Mouse (Mus musculus) heart, embryonic 10.5 days (tissue): ENCODE measurements around the gene Lcorl. TPM values are rescaled to one million over a fixed set of nuclear protein-coding genes. Genes with fewer than 3 reads are reported as not detected.
"Not testable (repeated sequence)": the region's sequence is repeated elsewhere in the genome, so short reads cannot be mapped to it uniquely, and the experiment has no call there.

Experiments used
- DNase-seq: peaks from one replicate; pipeline ENCODE4 v3.0.0-alpha.2; 2017; ENCODE audit warnings: low spot score
- H3K27ac ChIP-seq: fragments of 300-500 bp; sonication (generic); 2 replicates; pipeline ENCODE4 v1.5.1; 2016; ENCODE audit warnings: mild to moderate bottlenecking
- H3K27me3 ChIP-seq: fragments of 300-500 bp; sonication (generic); 2 replicates; pipeline ENCODE4 v1.6.1; 2016; ENCODE audit warnings: mild to moderate bottlenecking; ENCODE audit not compliant: poor library complexity, insufficient read depth, severe bottlenecking
- H3K36me3 ChIP-seq: fragments of 300-500 bp; sonication (generic); 2 replicates; pipeline ENCODE4 v1.6.1; 2016; ENCODE audit warnings: mild to moderate bottlenecking, moderate library complexity
- H3K4me1 ChIP-seq: fragments of 300-500 bp; sonication (generic); 2 replicates; pipeline ENCODE4 v1.6.1; 2016; ENCODE audit warnings: mild to moderate bottlenecking
- H3K4me3 ChIP-seq: fragments of 300-500 bp; sonication (generic); 2 replicates; pipeline ENCODE4 v1.5.1; 2016; ENCODE audit warnings: mild to moderate bottlenecking, moderate library complexity
- H3K9me3 ChIP-seq: fragments of 300-500 bp; sonication (generic); 2 replicates; pipeline ENCODE4 v1.6.1; 2016; ENCODE audit warnings: mild to moderate bottlenecking, moderate library complexity
- WGBS: fragments of 180-500 bp; shearing (Covaris S2); methylation state at CpG from one replicate; pipeline ENCODE4 v1.1.7; 2016; 5-methylcytosine and 5-hydroxymethylcytosine counted together
- polyA plus RNA-seq: library from polyadenylated mRNA; unstranded; fragments of >200 nt; fragmentation: Nextera tagmentation; extraction: Ambion mirVana; gene quantifications from 2 replicates; pipeline ENCODE4 v1.2.1, GENCODE M21; 2016

The Lcorl gene
- polyA plus RNA-seq, 1 experiment from 2014 or later, result 19.6 TPM

DNA sequence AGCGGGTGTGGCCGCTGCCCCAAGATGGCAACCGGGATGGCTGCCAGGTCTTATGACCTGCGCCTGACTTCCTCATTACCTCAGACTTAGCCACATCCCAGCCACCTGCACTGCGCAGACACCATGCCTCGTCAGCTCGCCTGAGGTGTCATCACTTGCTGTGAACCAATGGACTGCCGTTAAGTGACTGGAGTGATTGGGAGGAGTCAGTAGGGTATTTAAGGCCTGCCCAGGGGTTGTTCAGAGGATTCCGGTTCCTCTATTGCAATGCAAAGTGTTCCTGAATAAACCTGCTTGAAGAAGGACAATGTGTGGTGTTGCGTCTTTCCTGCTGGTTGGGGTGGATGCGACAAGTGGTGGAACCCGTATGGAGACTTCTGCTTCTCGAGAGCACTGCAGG, 199.0 kb downstream of the Lcorl start:
- H3K27me3 ChIP-seq, H3K36me3 ChIP-seq: not testable (repeated sequence)
- 83% methylated on average over 13 of the region's 13 CpGs for WGBS

DNA sequence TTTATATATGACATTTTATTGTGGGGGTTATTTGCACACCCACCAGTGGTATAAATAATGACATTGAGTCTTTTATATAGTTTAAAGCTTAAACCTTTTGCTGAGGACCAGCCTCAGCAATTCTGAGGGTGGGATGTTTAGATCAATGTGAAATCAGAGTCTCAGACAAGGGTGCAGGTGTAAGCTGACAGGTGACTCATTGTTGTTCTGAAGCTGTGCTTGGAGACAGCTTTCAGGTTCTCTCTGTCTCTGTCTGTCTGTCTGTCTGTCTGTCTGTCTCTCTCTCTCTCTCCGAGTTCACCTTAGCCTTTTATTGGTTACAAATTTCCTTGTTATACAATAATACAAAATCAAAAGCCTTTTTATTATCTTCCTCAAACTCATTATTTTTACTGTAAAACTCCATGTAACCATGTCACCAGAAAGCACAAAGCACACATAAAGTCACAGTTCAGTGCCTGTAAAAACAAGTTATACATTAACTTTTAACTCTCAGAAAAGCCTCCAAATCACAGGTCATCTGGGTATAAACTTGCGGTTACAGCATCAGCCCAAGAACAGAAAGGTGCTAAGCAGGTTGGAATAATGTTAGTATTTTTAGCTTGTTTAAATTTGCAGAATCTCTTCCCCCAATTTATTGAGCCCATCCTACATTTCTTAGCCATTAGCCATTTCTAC, 206.2 kb downstream of the Lcorl start:
- H3K4me3 ChIP-seq, result no peak overlapping the region
- no peak overlapping the region for H3K27ac ChIP-seq
- no peaks in the 10 kb centered on the region for H3K4me1 ChIP-seq
- 82% methylated on average over 2 of the region's 2 CpGs for WGBS
- no peaks in the 10 kb centered on the region for H3K27me3 ChIP-seq
- no peak for DNase-seq
- H3K9me3 ChIP-seq, result no peaks in the 10 kb centered on the region
- no peaks in the 10 kb centered on the region for H3K36me3 ChIP-seq

More for the DNA sequence above, 199.0 kb downstream of the Lcorl start:
- not testable (repeated sequence) for H3K9me3 ChIP-seq, H3K27ac ChIP-seq, H3K4me1 ChIP-seq, H3K4me3 ChIP-seq, DNase-seq

Other genes with a start within 250 kb of the Lcorl start
- gene Fam184b, start 218.0 kb downstream of the Lcorl start, polyA plus RNA-seq, result 0.22 and 0.39 TPM in 2 replicates
- 41.1 and 47.8 TPM in 2 replicates for gene Ncapg, start 187.7 kb downstream of the Lcorl start, polyA plus RNA-seq